Mouse (Mus musculus): ENCODE data around the gene Paqr9. TPM values are rescaled to one million over a fixed set of nuclear protein-coding genes. Genes with fewer than 3 reads are reported as not detected.
A peak's percentile ranks its signal among the peaks of the same experiment; 100 is the strongest.
"Not testable (repeated sequence)": the region's sequence is repeated elsewhere in the genome, so short reads cannot be mapped to it uniquely, and the experiment has no call there.

The Paqr9 gene
- polyA plus RNA-seq (2015; fragmentation: Nextera tagmentation; extraction: Ambion mirVana): 0.10 and 0.24 TPM in 2 replicates

GRCm38 (mm10) chr9:95559059-95559935, at the start of gene Paqr9:
Paqr9 (plus strand) TSS chr9:95559657.
- Histone ChIP-seq H3K36me3 (no peaks in the 10 kb centered on the region), H3K4me2 (replicated peaks) (peak within 1 kb of the TSS; percentile 97), H3K27ac (no peak within 1 kb of the TSS), H3K9me3 (no peaks in the 10 kb centered on the region), H3K9ac (peak within 1 kb of the TSS; percentile 66), H3K4me1 (peaks cover 13% of the 10 kb centered on the region), H3K4me3 (peak within 1 kb of the TSS; percentile 67), H3K27me3 (peaks cover 96% of the 10 kb centered on the region)
- WGBS: under 1% methylated on average over 74 of the region's 118 CpGs
- peak; percentile 52 for ATAC-seq (ENCODE audit: low FRiP score, low read depth)

DNA sequence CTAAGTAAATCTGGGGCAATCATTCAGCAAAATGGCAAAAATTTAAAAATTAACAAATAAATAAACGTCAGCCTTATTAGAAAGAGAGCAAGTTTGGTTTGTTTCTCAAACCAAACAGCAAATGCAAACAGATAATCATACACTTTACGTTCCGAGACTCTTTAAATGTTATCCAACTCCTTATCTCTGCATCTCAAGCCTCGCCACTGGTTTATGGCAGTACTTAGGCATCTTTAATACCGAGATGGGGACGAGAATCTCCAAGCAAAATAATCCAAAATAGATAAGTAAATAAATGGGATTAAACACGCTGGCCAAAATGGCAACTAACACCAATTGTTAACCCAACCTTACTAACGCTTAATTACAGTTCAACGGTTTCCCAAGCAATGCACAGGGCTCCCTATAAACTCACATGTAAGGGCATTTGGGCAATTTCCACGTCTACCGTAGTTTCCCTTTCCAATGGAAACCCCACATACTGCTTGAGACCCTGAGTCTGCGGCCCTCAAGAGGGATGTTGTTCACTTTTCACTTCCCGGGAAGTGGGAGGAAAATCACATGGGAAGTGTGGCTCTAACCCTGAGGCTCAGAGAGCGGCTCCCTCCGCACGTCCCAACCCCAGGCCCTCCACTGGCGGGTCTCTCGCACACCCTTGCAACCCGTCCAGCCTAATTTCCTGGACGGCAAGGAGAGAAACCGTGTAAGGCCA, 48.6 kb upstream of the Paqr9 start:
- Histone ChIP-seq H3K27ac (peak overlapping the region; percentile 85), H3K4me3 (peak overlapping the region; percentile 98), H3K4me1 (peaks cover 22% of the 10 kb centered on the region), H3K9me3 (no peaks in the 10 kb centered on the region), H3K4me2 (replicated peaks) (peak overlapping the region; percentile 87), H3K27me3 (no peaks in the 10 kb centered on the region), H3K9ac (peak overlapping the region; percentile 95), H3K36me3 (peaks cover 6% of the 10 kb centered on the region; the same call in 1 of the 2 replicates)
- 4% methylated on average over 21 of the region's 21 CpGs for WGBS
- peak; percentile 3; the same call in 1 of the 2 replicates for ATAC-seq (ENCODE audit: low FRiP score, low read depth)

- H3K27ac ChIP-seq: peak within 1 kb of the TSS; percentile 85
- H3K9ac ChIP-seq: peak within 1 kb of the TSS; percentile 95
- H3K9me3 ChIP-seq: no peaks in the 10 kb centered on the region
- peak within 1 kb of the TSS; percentile 87 for H3K4me2 ChIP-seq (replicated peaks)
- ATAC-seq (ENCODE audit: low FRiP score, low read depth): peak; percentile 96
- H3K4me1 ChIP-seq: peaks cover 22% of the 10 kb centered on the region
- under 1% methylated on average over 74 of the region's 74 CpGs for WGBS
- H3K27me3 ChIP-seq: no peaks in the 10 kb centered on the region
- peaks cover 6% of the 10 kb centered on the region; the same call in 1 of the 2 replicates for H3K36me3 ChIP-seq
- H3K4me3 ChIP-seq: peak within 1 kb of the TSS; percentile 98
These were observed 47.8 kb upstream of the Paqr9 start, which contains the start of gene U2surp for GRCm38 (mm10) chr9:95511472-95512330. U2surp (minus strand) TSS chr9:95511996.

GRCm38 (mm10) chr9:95512331-95513030, 47.0 kb upstream of the Paqr9 start:
- Histone ChIP-seq H3K4me1 (peaks cover 22% of the 10 kb centered on the region), H3K4me3 (peak overlapping the region; percentile 98), H3K9me3 (no peaks in the 10 kb centered on the region), H3K27me3 (no peaks in the 10 kb centered on the region), H3K9ac (peak overlapping the region; percentile 75), H3K36me3 (peaks cover 6% of the 10 kb centered on the region; the same call in 1 of the 2 replicates), H3K27ac (peak overlapping the region; percentile 85), H3K4me2 (replicated peaks) (peak overlapping the region; percentile 69)
- peak; percentile 48 for ATAC-seq (ENCODE audit: low FRiP score, low read depth)
- WGBS: 25% methylated on average over 15 of the region's 15 CpGs

DNA sequence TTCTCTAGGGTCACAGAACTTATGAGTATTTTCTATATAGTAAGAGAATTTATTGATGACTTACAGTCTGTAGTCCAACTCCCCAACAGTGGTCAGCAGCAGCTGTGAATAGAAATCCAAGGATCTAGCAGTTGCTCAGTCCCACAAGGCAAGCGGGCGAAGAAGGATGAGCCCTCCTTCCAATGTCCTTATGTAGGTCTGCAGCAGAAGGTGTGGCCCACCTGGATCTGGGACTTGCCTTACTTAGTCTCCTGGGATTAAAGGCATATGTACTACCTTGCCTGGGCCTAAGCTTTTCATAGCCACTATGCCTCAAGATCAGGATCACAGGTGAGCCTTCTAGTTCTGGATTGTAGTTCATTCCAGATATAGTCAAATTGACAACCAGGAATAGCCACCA, 45.7 kb upstream of the Paqr9 start:
- no peak for ATAC-seq (ENCODE audit: low FRiP score, low read depth)
- Histone ChIP-seq H3K9ac (no peak overlapping the region), H3K4me2 (replicated peaks) (no peak overlapping the region), H3K4me3 (no peak overlapping the region), H3K36me3 (no peaks in the 10 kb centered on the region), H3K9me3 (no peaks in the 10 kb centered on the region), H3K27me3 (no peaks in the 10 kb centered on the region), H3K27ac (no peak overlapping the region), H3K4me1 (peaks cover 22% of the 10 kb centered on the region)
- WGBS: 88% methylated on average over 2 of the region's 2 CpGs

DNA sequence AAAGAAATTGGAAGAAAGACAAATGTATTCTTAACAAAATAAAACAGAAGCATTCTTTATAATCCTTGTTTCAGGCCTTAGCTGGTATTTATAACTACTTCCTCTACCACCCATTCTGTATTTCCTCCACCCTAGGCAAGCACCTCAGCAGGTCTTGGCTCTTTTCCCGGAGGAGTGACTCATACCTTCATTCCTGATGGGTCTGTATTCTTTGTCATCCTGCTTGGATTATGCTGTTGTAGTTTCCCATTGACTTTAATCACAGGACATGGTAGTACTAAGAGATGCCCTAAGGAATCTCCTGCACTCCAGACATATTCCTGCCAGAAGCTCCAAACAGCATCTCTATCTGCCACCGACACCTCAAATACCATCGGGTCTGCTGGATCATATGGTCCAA, 45.1 kb upstream of the Paqr9 start:
- not testable (repeated sequence) for ATAC-seq (ENCODE audit: low FRiP score, low read depth); H3K9me3 ChIP-seq; H3K4me2 ChIP-seq (replicated peaks); H3K27me3 ChIP-seq; H3K27ac ChIP-seq; H3K4me3 ChIP-seq; H3K9ac ChIP-seq; H3K36me3 ChIP-seq
- 91% methylated on average over 3 of the region's 3 CpGs for WGBS
- peaks cover 22% of the 10 kb centered on the region for H3K4me1 ChIP-seq

DNA sequence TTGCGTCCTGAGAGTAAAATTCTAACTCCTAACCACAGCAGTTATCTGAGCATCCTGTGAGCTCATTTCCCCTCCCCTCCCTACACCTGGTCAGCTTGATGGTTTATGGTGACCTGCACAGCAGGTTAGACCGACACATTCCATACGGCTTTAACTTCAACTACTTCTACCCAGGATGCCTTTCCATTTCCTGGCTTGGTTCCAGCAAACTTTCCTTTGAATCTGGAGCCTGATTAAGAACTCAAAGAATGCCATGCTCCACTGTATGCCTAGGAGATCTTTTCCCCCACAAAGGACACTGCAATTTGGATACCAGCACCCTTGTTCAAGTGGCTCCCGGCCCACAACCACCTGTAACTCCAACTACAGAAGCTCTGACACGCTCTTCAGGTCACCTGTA, 38.9 kb upstream of the Paqr9 start:
- ATAC-seq (ENCODE audit: low FRiP score, low read depth): no peak
- Histone ChIP-seq H3K36me3 (no peaks in the 10 kb centered on the region), H3K4me2 (replicated peaks) (no peak overlapping the region), H3K27ac (no peak overlapping the region), H3K4me3 (no peak overlapping the region), H3K27me3 (no peaks in the 10 kb centered on the region; the same call in 1 of the 2 replicates), H3K4me1 (no peaks in the 10 kb centered on the region), H3K9ac (no peak overlapping the region), H3K9me3 (no peaks in the 10 kb centered on the region)
- 79% methylated on average over 5 of the region's 5 CpGs for whole genome bisulfite sequencing

- Histone ChIP-seq H3K9ac (no peak overlapping the region), H3K4me3 (no peak overlapping the region), H3K27me3 (no peaks in the 10 kb centered on the region; the same call in 1 of the 2 replicates), H3K27ac (no peak overlapping the region), H3K36me3 (no peaks in the 10 kb centered on the region), H3K9me3 (no peaks in the 10 kb centered on the region), H3K4me2 (replicated peaks) (no peak overlapping the region), H3K4me1 (no peaks in the 10 kb centered on the region)
- ATAC-seq (ENCODE audit: low FRiP score, low read depth): no peak
- 91% methylated on average over 8 of the region's 8 CpGs for WGBS
These were observed 38.4 kb upstream of the Paqr9 start for GRCm38 (mm10) chr9:95521031-95521430.

DNA sequence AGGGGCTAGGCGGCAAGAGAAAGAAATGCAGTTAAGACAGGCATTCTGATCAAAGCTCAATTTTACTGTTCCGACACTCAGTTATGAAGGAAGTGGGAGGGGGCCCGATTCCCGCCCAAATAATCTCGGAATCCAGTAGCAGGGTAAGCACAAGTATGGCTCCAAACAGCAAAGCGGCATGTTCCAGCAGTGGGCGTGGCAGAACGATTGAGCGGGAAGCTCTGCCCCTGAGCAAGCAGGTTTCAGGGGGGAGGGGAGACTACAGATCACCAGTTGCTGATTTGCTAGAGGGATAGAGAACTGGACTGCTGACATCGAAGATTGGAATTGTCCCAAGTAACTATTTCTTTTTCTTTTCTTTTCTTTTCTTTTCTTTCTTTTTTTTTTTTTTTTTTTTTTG, 37.9 kb upstream of the Paqr9 start:
- Histone ChIP-seq H3K27ac (no peak overlapping the region), H3K36me3 (no peaks in the 10 kb centered on the region), H3K9ac (no peak overlapping the region), H3K27me3 (no peaks in the 10 kb centered on the region; the same call in 1 of the 2 replicates), H3K9me3 (no peaks in the 10 kb centered on the region), H3K4me1 (no peaks in the 10 kb centered on the region), H3K4me3 (no peak overlapping the region), H3K4me2 (replicated peaks) (no peak overlapping the region)
- no peak for ATAC-seq (ENCODE audit: low FRiP score, low read depth)
- 44% methylated on average over 10 of the region's 10 CpGs for WGBS

GRCm38 (mm10) chr9:95522561-95522960, 36.9 kb upstream of the Paqr9 start:
- Histone ChIP-seq H3K4me2 (replicated peaks) (no peak overlapping the region), H3K4me3 (no peak overlapping the region), H3K27me3 (no peaks in the 10 kb centered on the region; the same call in 1 of the 2 replicates), H3K4me1 (no peaks in the 10 kb centered on the region), H3K36me3 (no peaks in the 10 kb centered on the region), H3K9ac (no peak overlapping the region), H3K9me3 (no peaks in the 10 kb centered on the region), H3K27ac (no peak overlapping the region)
- WGBS: 78% methylated on average over 2 of the region's 2 CpGs
- ATAC-seq (ENCODE audit: low FRiP score, low read depth): no peak

DNA sequence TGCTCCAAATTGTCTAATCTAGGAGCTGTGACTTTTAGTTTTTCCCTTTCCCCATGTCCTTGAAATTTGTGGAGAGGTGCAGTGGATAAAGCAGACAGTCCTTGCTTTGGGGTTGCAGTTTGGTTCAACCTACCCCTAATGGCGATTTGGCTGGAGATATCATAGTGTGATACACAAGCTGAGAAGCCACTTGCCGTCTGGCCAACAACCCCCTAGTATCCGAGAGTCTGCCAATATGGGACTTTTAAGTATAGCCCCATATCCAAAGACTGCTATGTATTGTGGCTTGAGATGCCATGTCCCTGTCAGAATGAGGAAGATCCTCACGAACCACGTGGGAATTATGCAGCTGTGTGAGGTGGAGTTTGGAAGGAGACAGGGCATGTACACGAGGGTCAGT, 34.1 kb upstream of the Paqr9 start:
- Histone ChIP-seq H3K36me3 (no peaks in the 10 kb centered on the region), H3K4me3 (no peak overlapping the region), H3K9ac (no peak overlapping the region), H3K9me3 (no peaks in the 10 kb centered on the region), H3K4me2 (replicated peaks) (no peak overlapping the region), H3K4me1 (no peaks in the 10 kb centered on the region), H3K27ac (no peak overlapping the region), H3K27me3 (no peaks in the 10 kb centered on the region; the same call in 1 of the 2 replicates)
- no peak for ATAC-seq (ENCODE audit: low FRiP score, low read depth)
- 81% methylated on average over 6 of the region's 6 CpGs for WGBS

Measured in limb, embryonic 13.5 days (tissue).